Mouse (Mus musculus): ENCODE measurements around the gene Nqo2.

DNA sequence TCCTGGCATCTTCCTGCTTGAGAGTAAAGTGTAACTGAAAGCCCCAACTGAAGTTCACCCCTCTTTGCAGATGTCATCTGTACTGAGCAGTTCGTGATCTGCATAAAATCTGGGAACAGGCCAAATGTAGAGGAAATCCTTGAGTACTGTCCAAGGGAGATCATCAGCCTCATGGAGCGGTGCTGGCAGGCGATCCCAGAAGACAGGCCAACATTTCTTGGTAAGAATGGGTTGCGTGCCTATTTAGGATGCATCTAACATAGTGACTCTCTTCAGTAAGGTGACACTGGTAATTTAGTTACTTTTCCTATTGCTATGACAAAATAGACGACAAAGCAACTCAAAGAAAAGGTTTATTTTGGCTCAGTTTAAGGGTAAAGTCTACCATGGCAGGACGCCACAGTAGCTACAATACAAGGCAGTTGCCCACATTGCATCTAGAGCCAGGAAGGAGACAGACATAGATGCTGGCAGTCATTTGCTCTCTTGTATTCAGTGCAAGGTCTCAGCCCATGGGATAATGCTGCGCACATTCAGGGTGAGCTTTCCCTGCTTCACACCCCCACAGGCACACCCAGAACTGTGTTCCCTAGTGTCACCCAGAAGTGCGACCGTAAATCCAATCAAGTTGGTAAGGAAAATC is 52.6 kb downstream of the Nqo2 start:
- TF ChIP-seq CTCF (IDR thresholded peaks at IDR 0.05; ENCODE audit: low read depth) = no peak
- TF ChIP-seq EP300 (IDR thresholded peaks at IDR 0.05; ENCODE audit: low read depth) = no peak
